Comparison of ENCODE assay signal across 10 mouse cellular contexts in genomic region chr15:82952292-82952705, GRCm38 (mm10). TPM values are rescaled to one million over a fixed set of nuclear protein-coding genes. Genes with fewer than 3 reads are reported as not detected.
DNase-seq lines count a peak whose midpoint lies in the region; ATAC-seq and TF ChIP-seq lines count a peak whose summit lies in the region.
"Had no signal": no experiment of that assay in that cellular context is flagged by ENCODE, and none has a peak within 500 bp of the region (broad histone marks: within the 10 kb centered on the region; RNA-seq: fewer than 3 reads in every experiment).

No protein-coding gene starts in this region.

- WGBS in lung, postnatal 0 days: 18% methylated on average over 20 of the region's 20 CpGs
- WGBS in embryonic facial prominence, embryonic 14.5 days: 13% methylated on average over 13 of the region's 20 CpGs
- 9% methylated on average over 20 of the region's 20 CpGs for WGBS in limb, embryonic 13.5 days

- TF ChIP-seq EP300 in lung, postnatal 0 days (IDR thresholded peaks at IDR 0.05): no peak

- H3K9ac ChIP-seq in lung, postnatal 0 days (replicated peaks; ENCODE audit: low read depth): no peak overlapping the region
- H3K9ac ChIP-seq in embryonic facial prominence, embryonic 14.5 days (ENCODE audit: low read depth, low read length): no peak overlapping the region
- H3K9ac ChIP-seq in limb, embryonic 13.5 days: no peak overlapping the region
- H3K9ac ChIP-seq: stomach, embryonic 15.5 days had no signal

- no peaks in the 10 kb centered on the region for H3K4me1 ChIP-seq in lung, postnatal 0 days (ENCODE audit: insufficient read depth, low read depth, low read length)
- peaks cover 27% of the 10 kb centered on the region for H3K4me1 ChIP-seq in embryonic facial prominence, embryonic 14.5 days (ENCODE audit: control insufficient read depth, insufficient read depth, low read length)
- H3K4me1 ChIP-seq in limb, embryonic 13.5 days: peaks cover 84% of the 10 kb centered on the region

- no peak overlapping the region for H3K4me2 ChIP-seq in lung, postnatal 0 days (replicated peaks; ENCODE audit: low read depth, low read length)
- no peak overlapping the region for H3K4me2 ChIP-seq in embryonic facial prominence, embryonic 14.5 days (ENCODE audit: low read depth, low read length)
- H3K4me2 ChIP-seq in limb, embryonic 13.5 days (replicated peaks): no peak overlapping the region; the same call in 1 of the 2 replicates
- H3K4me2 ChIP-seq: stomach, embryonic 15.5 days had no signal

- H3K27me3 ChIP-seq in lung, postnatal 0 days (replicated peaks; ENCODE audit: insufficient read depth, low read length): no peaks in the 10 kb centered on the region
- H3K27me3 ChIP-seq in embryonic facial prominence, embryonic 14.5 days (replicated peaks; ENCODE audit: control insufficient read depth, insufficient read depth, low read length): no peaks in the 10 kb centered on the region; the same call in 1 of the 2 replicates
- peaks cover 63% of the 10 kb centered on the region for H3K27me3 ChIP-seq in limb, embryonic 13.5 days

- no peak overlapping the region for H3K27ac ChIP-seq in lung, postnatal 0 days (ENCODE audit: low read length)
- H3K27ac ChIP-seq in embryonic facial prominence, embryonic 14.5 days (replicated peaks; ENCODE audit: low read depth, low read length): no peak overlapping the region
- H3K27ac ChIP-seq in limb, embryonic 13.5 days: no peak overlapping the region
- H3K27ac ChIP-seq: layer of hippocampus, adult 2 months; stomach, embryonic 15.5 days had no signal

- no peaks in the 10 kb centered on the region for H3K9me3 ChIP-seq in lung, postnatal 0 days (ENCODE audit: low read length)
- H3K9me3 ChIP-seq in embryonic facial prominence, embryonic 14.5 days (ENCODE audit: control insufficient read depth, low read length): no peaks in the 10 kb centered on the region
- no peaks in the 10 kb centered on the region for H3K9me3 ChIP-seq in limb, embryonic 13.5 days
- H3K9me3 ChIP-seq: megakaryocyte, embryonic 14.5 days; stomach, embryonic 15.5 days had no signal

- no peak overlapping the region for H3K4me3 ChIP-seq in lung, postnatal 0 days (ENCODE audit: low read depth, low read length)
- no peak overlapping the region for H3K4me3 ChIP-seq in embryonic facial prominence, embryonic 14.5 days (ENCODE audit: low read depth, low read length)
- H3K4me3 ChIP-seq in limb, embryonic 13.5 days: no peak overlapping the region
- H3K4me3 ChIP-seq: layer of hippocampus, adult 2 months; megakaryocyte, embryonic 14.5 days; stomach, embryonic 15.5 days had no signal

- no peaks in the 10 kb centered on the region for H3K36me3 ChIP-seq in lung, postnatal 0 days (ENCODE audit: insufficient read depth, low read length)
- H3K36me3 ChIP-seq in embryonic facial prominence, embryonic 14.5 days (ENCODE audit: control insufficient read depth, insufficient read depth, low read length): no peaks in the 10 kb centered on the region
- peaks cover 4% of the 10 kb centered on the region; the same call in 1 of the 2 replicates for H3K36me3 ChIP-seq in limb, embryonic 13.5 days
- H3K36me3 ChIP-seq: stomach, embryonic 15.5 days had no signal

- TF ChIP-seq CTCF in lung, postnatal 0 days (IDR thresholded peaks at IDR 0.05): peak; percentile 7; the same call in 1 of the 2 replicates

- DNase-seq in lung, postnatal 0 days (ENCODE audit: low spot score): no peak
- no peak for DNase-seq in lung, postnatal 25 days (ENCODE audit: low spot score)
- peak; percentile 91 for DNase-seq in embryonic facial prominence, embryonic 14.5 days (ENCODE audit: low spot score)
- peak; percentile 56 for DNase-seq in retina, postnatal 7 days (ENCODE audit: low read depth, low spot score)
- no peak for DNase-seq in spleen, adult 18-20 months
- no peak for DNase-seq in frontal cortex, postnatal 36 days (ENCODE audit: low spot score in 2 of 2)

- peak; percentile 9; the same call in 1 of the 2 replicates for ATAC-seq in lung, postnatal 0 days
- peak; percentile 71 for ATAC-seq in embryonic facial prominence, embryonic 14.5 days (ENCODE audit: low read depth)
- ATAC-seq in limb, embryonic 13.5 days (ENCODE audit: low FRiP score, low read depth): peak; percentile 56; the same call in 1 of the 2 replicates

RNA-seq across cellular contexts. Expression of gene Tcf20, which starts 35.4 kb away (rescaled TPM):
- polyA plus RNA-seq in lung, postnatal 0 days (2015; fragmentation: Nextera tagmentation; extraction: Ambion mirVana): 6.1 and 7.3 TPM in 2 replicates
- 11.3 and 12.3 TPM in 2 replicates for polyA plus RNA-seq in embryonic facial prominence, embryonic 14.5 days (2014; fragmentation: Nextera tagmentation; extraction: Ambion mirVana)
- 13.9 and 14.3 TPM in 2 replicates for polyA plus RNA-seq in limb, embryonic 13.5 days (2015; fragmentation: Nextera tagmentation; extraction: Ambion mirVana)

Comparison
In these comparisons a context has a peak if more than half of its experiments do, and no peak if none do; other contexts are left out.
1. ATAC-seq: peak in every context shown above with its lines; median percentile 71 in embryonic facial prominence, embryonic 14.5 days; 56 in limb, embryonic 13.5 days; 9 in lung, postnatal 0 days.
2. DNase-seq: peak in embryonic facial prominence, embryonic 14.5 days (single experiment) and retina, postnatal 7 days (single experiment); none in lung, postnatal 0 days (single experiment), lung, postnatal 25 days (single experiment), spleen, adult 18-20 months (0 of 2) and frontal cortex, postnatal 36 days (0 of 2).